Mouse (Mus musculus): ENCODE results near the gene Golm1.
"Not testable (repeated sequence)": the region's sequence is repeated elsewhere in the genome, so short reads cannot be mapped to it uniquely, and the experiment has no call there.

Gene Golm1

GRCm38 (mm10) chr13:59610437-59610836 is 65.2 kb downstream of the Golm1 start:
- no peaks in the 10 kb centered on the region for H3K27me3 ChIP-seq (ENCODE audit: control insufficient read depth, insufficient read depth, low read length, poor library complexity, severe bottlenecking)
- DNase-seq (ENCODE audit: low read depth, low spot score) = no peak
- H3K36me3 ChIP-seq (ENCODE audit: control insufficient read depth, insufficient read depth, low read length, poor library complexity, severe bottlenecking) = peaks cover 6% of the 10 kb centered on the region

GRCm38 (mm10) chr13:59609885-59610284 is 65.7 kb downstream of the Golm1 start:
- no peaks in the 10 kb centered on the region for H3K27me3 ChIP-seq (ENCODE audit: control insufficient read depth, insufficient read depth, low read length, poor library complexity, severe bottlenecking)
- DNase-seq (ENCODE audit: low read depth, low spot score) = no peak
- H3K36me3 ChIP-seq (ENCODE audit: control insufficient read depth, insufficient read depth, low read length, poor library complexity, severe bottlenecking) = peaks cover 6% of the 10 kb centered on the region

- no peaks in the 10 kb centered on the region for H3K27me3 ChIP-seq (ENCODE audit: control insufficient read depth, insufficient read depth, low read length, poor library complexity, severe bottlenecking)
Observed at GRCm38 (mm10) chr13:59605221-59605922, 70.2 kb downstream of the Golm1 start.

GRCm38 (mm10) chr13:59604511-59604910 is 71.1 kb downstream of the Golm1 start:
- H3K27me3 ChIP-seq (ENCODE audit: control insufficient read depth, insufficient read depth, low read length, poor library complexity, severe bottlenecking) = no peaks in the 10 kb centered on the region
- no peak for DNase-seq (ENCODE audit: low read depth, low spot score)
- peaks cover 4% of the 10 kb centered on the region for H3K36me3 ChIP-seq (ENCODE audit: control insufficient read depth, insufficient read depth, low read length, poor library complexity, severe bottlenecking)

More at GRCm38 (mm10) chr13:59605221-59605922, 70.2 kb downstream of the Golm1 start:
- DNase-seq (ENCODE audit: low read depth, low spot score) = no peak
- H3K36me3 ChIP-seq (ENCODE audit: control insufficient read depth, insufficient read depth, low read length, poor library complexity, severe bottlenecking) = peaks cover 6% of the 10 kb centered on the region

- no peaks in the 10 kb centered on the region for H3K27me3 ChIP-seq (ENCODE audit: control insufficient read depth, insufficient read depth, low read length, poor library complexity, severe bottlenecking)
- H3K36me3 ChIP-seq (ENCODE audit: control insufficient read depth, insufficient read depth, low read length, poor library complexity, severe bottlenecking) = peaks cover 4% of the 10 kb centered on the region
Observed at GRCm38 (mm10) chr13:59603096-59603495, 72.5 kb downstream of the Golm1 start.

GRCm38 (mm10) chr13:59592630-59593029 is 83.0 kb downstream of the Golm1 start:
- DNase-seq (ENCODE audit: low read depth, low spot score) = no peak
- Histone ChIP-seq H3K27me3 (ENCODE audit: control insufficient read depth, insufficient read depth, low read length, poor library complexity, severe bottlenecking) (no peaks in the 10 kb centered on the region), H3K36me3 (ENCODE audit: control insufficient read depth, insufficient read depth, low read length, poor library complexity, severe bottlenecking) (0 out of 2 replicates have a peak, but pooled peaks cover 8% of the 10 kb centered on the region)

More at GRCm38 (mm10) chr13:59603096-59603495, 72.5 kb downstream of the Golm1 start:
- DNase-seq (ENCODE audit: low read depth, low spot score) = no peak

GRCm38 (mm10) chr13:59592058-59592457 is 83.6 kb downstream of the Golm1 start:
- not testable (repeated sequence) for DNase-seq (ENCODE audit: low read depth, low spot score); H3K27me3 ChIP-seq (ENCODE audit: control insufficient read depth, insufficient read depth, low read length, poor library complexity, severe bottlenecking); H3K36me3 ChIP-seq (ENCODE audit: control insufficient read depth, insufficient read depth, low read length, poor library complexity, severe bottlenecking)

- no peak for DNase-seq (ENCODE audit: low read depth, low spot score)
- no peaks in the 10 kb centered on the region for H3K27me3 ChIP-seq (ENCODE audit: control insufficient read depth, insufficient read depth, low read length, poor library complexity, severe bottlenecking)
- H3K36me3 ChIP-seq (ENCODE audit: control insufficient read depth, insufficient read depth, low read length, poor library complexity, severe bottlenecking) = 0 out of 2 replicates have a peak, but pooled peaks cover 7% of the 10 kb centered on the region
Observed at GRCm38 (mm10) chr13:59590691-59591090, 84.9 kb downstream of the Golm1 start.

- Histone ChIP-seq H3K36me3 (ENCODE audit: control insufficient read depth, insufficient read depth, low read length, poor library complexity, severe bottlenecking) (0 out of 2 replicates have a peak, but pooled peaks cover 4% of the 10 kb centered on the region), H3K27me3 (ENCODE audit: control insufficient read depth, insufficient read depth, low read length, poor library complexity, severe bottlenecking) (no peaks in the 10 kb centered on the region)
- DNase-seq (ENCODE audit: low read depth, low spot score) = no peak
Observed at GRCm38 (mm10) chr13:59589672-59590071, 85.9 kb downstream of the Golm1 start.

GRCm38 (mm10) chr13:59587201-59587600 is 88.4 kb downstream of the Golm1 start:
- DNase-seq (ENCODE audit: low read depth, low spot score) = no peak
- 0 out of 2 replicates have a peak, but pooled peaks cover 4% of the 10 kb centered on the region for H3K36me3 ChIP-seq (ENCODE audit: control insufficient read depth, insufficient read depth, low read length, poor library complexity, severe bottlenecking)
- no peaks in the 10 kb centered on the region for H3K27me3 ChIP-seq (ENCODE audit: control insufficient read depth, insufficient read depth, low read length, poor library complexity, severe bottlenecking)

- H3K27me3 ChIP-seq (ENCODE audit: control insufficient read depth, insufficient read depth, low read length, poor library complexity, severe bottlenecking) = no peaks in the 10 kb centered on the region
- H3K36me3 ChIP-seq (ENCODE audit: control insufficient read depth, insufficient read depth, low read length, poor library complexity, severe bottlenecking) = no peaks in the 10 kb centered on the region
- DNase-seq (ENCODE audit: low read depth, low spot score) = no peak
Observed at GRCm38 (mm10) chr13:59585648-59586005, 90.0 kb downstream of the Golm1 start.

- H3K27me3 ChIP-seq (ENCODE audit: control insufficient read depth, insufficient read depth, low read length, poor library complexity, severe bottlenecking) = no peaks in the 10 kb centered on the region
- H3K36me3 ChIP-seq (ENCODE audit: control insufficient read depth, insufficient read depth, low read length, poor library complexity, severe bottlenecking) = no peaks in the 10 kb centered on the region
- DNase-seq (ENCODE audit: low read depth, low spot score) = peak; percentile 99
Observed at GRCm38 (mm10) chr13:59584947-59585647, 90.5 kb downstream of the Golm1 start, which contains the start of the genes Agtpbp1 and Naa35. Agtpbp1 (minus strand) TSS chr13:59585227. Naa35 (plus strand) TSS chr13:59585259.

All from splenic B cell, adult 2 months (primary cell).